Comparison of ENCODE assay signal across 10 mouse cellular contexts in the genomic region with DNA sequence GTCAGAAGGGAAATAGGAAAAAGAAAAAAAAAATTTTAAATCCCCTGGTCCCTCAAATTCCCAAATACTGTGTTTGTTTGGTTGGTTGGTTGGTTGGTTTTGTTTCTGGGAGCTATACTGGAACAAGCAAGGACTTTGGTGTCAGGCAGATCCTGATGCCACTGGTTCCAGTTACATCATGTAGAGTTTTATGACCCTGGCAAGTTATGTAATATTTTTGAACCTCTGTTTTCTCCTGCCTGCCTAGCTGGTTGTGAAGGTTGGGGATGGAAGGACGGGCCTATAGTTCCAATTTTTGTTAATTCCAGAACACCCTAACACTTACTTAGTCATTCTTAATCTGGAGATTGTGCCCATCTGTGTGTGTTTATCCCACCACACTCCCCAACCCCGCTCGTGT. TPM values are rescaled to one million over a fixed set of nuclear protein-coding genes. Genes with fewer than 3 reads are reported as not detected.
DNase-seq lines count a peak whose midpoint lies in the region; ATAC-seq and TF ChIP-seq lines count a peak whose summit lies in the region.
"Had no signal": no experiment of that assay in that cellular context is flagged by ENCODE, and none has a peak within 500 bp of the region (broad histone marks: within the 10 kb centered on the region; RNA-seq: fewer than 3 reads in every experiment).

No protein-coding gene starts in this region.

- no peaks in the 10 kb centered on the region for H3K36me3 ChIP-seq in intestine, postnatal 0 days (ENCODE audit: control insufficient read depth, insufficient read depth)
- H3K36me3 ChIP-seq: liver, embryonic 13.5 days; stomach, embryonic 15.5 days had no signal

- ATAC-seq in intestine, postnatal 0 days: no peak
- ATAC-seq in CD4-positive, CD25-positive, alpha-beta regulatory T cell, adult 4 months: no peak

- 51% methylated on average over 3 of the region's 3 CpGs for WGBS in intestine, postnatal 0 days

- H3K4me3 ChIP-seq in intestine, postnatal 0 days (ENCODE audit: low read depth, low read length): no peak overlapping the region; the same call in 1 of the 2 replicates

- H3K9me3 ChIP-seq in intestine, postnatal 0 days (ENCODE audit: control insufficient read depth): no peaks in the 10 kb centered on the region
- H3K9me3 ChIP-seq: liver, embryonic 13.5 days; stomach, embryonic 15.5 days had no signal

- DNase-seq in gastrocnemius, adult 18-20 months (ENCODE audit: low spot score): peak; percentile 38
- DNase-seq in gastrocnemius, postnatal 10 days: no peak
- peak; percentile 11 for DNase-seq in right cerebral cortex, adult 18-20 months
- DNase-seq in right cerebral cortex, postnatal 4 days: no peak
- DNase-seq in telencephalon, adult 2 months (ENCODE audit: low read depth, low spot score): peak; percentile 29
- DNase-seq in gastrocnemius, postnatal 4 days (ENCODE audit: low spot score in 2 of 2): no peak
- DNase-seq: liver, embryonic 13.5 days had no signal

- peak overlapping the region; percentile 90 for H3K4me2 ChIP-seq in intestine, postnatal 0 days (replicated peaks; ENCODE audit: low read depth)

- H3K4me1 ChIP-seq in intestine, postnatal 0 days (replicated peaks; ENCODE audit: control insufficient read depth, insufficient read depth, low read length): no peaks in the 10 kb centered on the region
- H3K4me1 ChIP-seq: stomach, embryonic 15.5 days had no signal

- H3K27ac ChIP-seq in intestine, postnatal 0 days (ENCODE audit: low read depth, low read length): no peak overlapping the region
- H3K27ac ChIP-seq: liver, embryonic 13.5 days had no signal

- H3K9ac ChIP-seq in intestine, postnatal 0 days (ENCODE audit: low read depth, low read length): no peak overlapping the region

- TF ChIP-seq CTCF in intestine, postnatal 0 days (IDR thresholded peaks at IDR 0.05; ENCODE audit: low read depth): no peak

- H3K27me3 ChIP-seq in intestine, postnatal 0 days (replicated peaks; ENCODE audit: control insufficient read depth, insufficient read depth, low read length): no peaks in the 10 kb centered on the region
- H3K27me3 ChIP-seq: stomach, embryonic 15.5 days had no signal

RNA-seq across cellular contexts. Expression of a gene that starts 1.0 kb away (rescaled TPM):
- 10 to 100 TPM; 58.2 to 61.6 TPM for total RNA-seq in gastrocnemius, adult 18-20 months (2021)
- total RNA-seq in gastrocnemius, postnatal 10 days (2021): 10 to 100 TPM; 26.1 to 28.5 TPM
- 5.0 and 6.1 TPM in 2 replicates for polyA plus RNA-seq in intestine, postnatal 0 days (2015; fragmentation: Nextera tagmentation; extraction: Ambion mirVana)
- polyA plus RNA-seq in CD4-positive, CD25-positive, alpha-beta regulatory T cell, adult 4 months (2017; shearing (Covaris generic)): 1 to 10 TPM in 1 of 2 experiments, under 1 TPM in 1; 0.87 to 1.6 TPM
- total RNA-seq in gastrocnemius, postnatal 4 days (2021): 10 to 100 TPM; 24.5 to 26.5 TPM

RNA-seq across cellular contexts. Expression of a gene that starts 51.8 kb away (rescaled TPM):
- 10 to 100 TPM; 39.5 to 44.5 TPM for total RNA-seq in gastrocnemius, adult 18-20 months (2021)
- 10 to 100 TPM; 72.7 to 76.4 TPM for total RNA-seq in gastrocnemius, postnatal 10 days (2021)
- polyA plus RNA-seq in intestine, postnatal 0 days (2015; fragmentation: Nextera tagmentation; extraction: Ambion mirVana): 94.8 and 101 TPM in 2 replicates
- 10 to 100 TPM; 47.5 to 65.2 TPM for polyA plus RNA-seq in CD4-positive, CD25-positive, alpha-beta regulatory T cell, adult 4 months (2017; shearing (Covaris generic))
- total RNA-seq in gastrocnemius, postnatal 4 days (2021): 10 to 100 TPM; 83.6 to 97.1 TPM

RNA-seq across cellular contexts. Expression of a gene that starts 52.8 kb away (rescaled TPM):
- total RNA-seq in gastrocnemius, adult 18-20 months (2021): 10 to 100 TPM; 10.9 to 12.0 TPM
- total RNA-seq in gastrocnemius, postnatal 10 days (2021): 10 to 100 TPM; 26.8 to 27.3 TPM
- polyA plus RNA-seq in intestine, postnatal 0 days (2015; fragmentation: Nextera tagmentation; extraction: Ambion mirVana): 52.3 and 52.7 TPM in 2 replicates
- polyA plus RNA-seq in CD4-positive, CD25-positive, alpha-beta regulatory T cell, adult 4 months (2017; shearing (Covaris generic)): 10 to 100 TPM; 58.1 to 68.8 TPM
- total RNA-seq in gastrocnemius, postnatal 4 days (2021): 10 to 100 TPM; 37.2 to 41.1 TPM

Comparison
In these comparisons a context has a peak if more than half of its experiments do, and no peak if none do; other contexts are left out.
1. DNase-seq: peak in gastrocnemius, adult 18-20 months (single experiment), right cerebral cortex, adult 18-20 months (single experiment) and telencephalon, adult 2 months (single experiment); none in gastrocnemius, postnatal 10 days (single experiment), right cerebral cortex, postnatal 4 days (single experiment) and gastrocnemius, postnatal 4 days (0 of 2).